Mouse (Mus musculus) adrenal gland, adult 18-20 months (tissue): ENCODE measurements around the gene Rab37. TPM values are rescaled to one million over a fixed set of nuclear protein-coding genes. Genes with fewer than 3 reads are reported as not detected.

ENCODE experiments used
- DNase-seq, 2 experiments: peaks; one replicate each; pipeline ENCODE4 v3.0.0; 2021 to 2022; ENCODE audit warnings: low spot score in 2 of 2
- total RNA-seq, 2 experiments: library from RNA; stranded (reverse); gene quantifications; 1 replicate in 1 of 2; 2 replicates in 1 of 2; pipeline ENCODE4 v1.2.3; 2021

Rab37 gene
- total RNA-seq, 2 experiments from 2014 or later = 0.76 to 1.3 TPM

DNA sequence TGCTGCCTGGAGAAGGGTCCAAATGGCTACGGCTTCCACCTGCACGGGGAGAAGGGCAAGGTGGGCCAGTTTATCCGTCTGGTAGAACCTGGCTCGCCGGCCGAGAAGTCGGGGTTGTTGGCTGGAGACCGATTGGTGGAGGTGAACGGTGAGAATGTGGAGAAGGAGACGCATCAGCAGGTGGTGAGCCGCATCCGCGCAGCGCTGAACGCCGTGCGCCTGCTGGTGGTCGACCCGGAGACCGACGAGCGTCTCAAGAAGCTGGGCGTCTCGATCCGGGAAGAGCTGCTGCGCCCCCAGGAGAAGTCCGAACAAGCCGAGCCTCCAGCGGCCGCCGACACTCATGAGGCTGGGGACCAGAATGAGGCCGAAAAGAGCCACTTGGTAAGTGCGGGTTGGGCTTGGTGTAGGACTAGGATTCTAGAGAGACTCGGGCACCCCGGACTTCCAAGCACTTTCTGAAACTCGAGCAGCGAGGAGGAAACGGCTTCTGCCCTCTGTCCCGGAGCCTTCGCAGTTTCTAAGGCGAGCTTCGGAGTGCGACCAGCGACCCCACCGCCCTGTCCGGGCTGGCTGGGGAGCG lies 72.4 kb downstream of the Rab37 start:
- DNase-seq = peak in 1 of 2 experiments; percentile 33

DNA sequence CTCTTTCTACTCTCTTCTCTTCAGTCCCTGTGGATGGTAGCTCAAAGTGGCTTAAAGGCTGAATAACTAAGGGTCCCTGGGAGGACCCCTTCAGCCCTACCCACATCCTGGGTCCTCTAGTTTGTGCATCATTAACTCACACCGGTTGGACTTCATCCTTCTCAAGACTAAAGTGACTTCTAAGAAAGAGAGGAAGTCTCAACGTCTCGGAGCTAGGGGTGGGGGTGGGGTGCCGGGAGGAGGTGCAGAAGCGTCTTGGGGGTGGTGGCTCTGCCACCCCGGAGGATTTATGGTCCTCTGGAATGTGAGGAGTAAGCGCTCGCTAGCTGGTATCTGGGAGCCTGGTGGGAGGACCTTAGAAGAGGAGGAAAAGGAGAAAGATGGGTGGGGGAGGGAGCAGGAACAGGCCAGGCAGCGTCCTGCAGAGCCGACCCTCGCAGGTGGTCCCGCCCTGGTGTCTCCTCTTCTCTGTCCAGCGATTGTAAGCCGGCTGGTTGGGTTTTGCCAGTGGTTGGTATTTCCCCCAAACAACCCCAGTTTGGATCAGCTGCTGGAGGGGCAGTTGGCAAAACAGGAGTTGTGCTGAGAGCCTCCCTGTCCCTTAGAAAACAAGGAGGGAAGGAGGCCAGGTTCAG lies 73.2 kb downstream of the Rab37 start:
- no peak for DNase-seq

DNA sequence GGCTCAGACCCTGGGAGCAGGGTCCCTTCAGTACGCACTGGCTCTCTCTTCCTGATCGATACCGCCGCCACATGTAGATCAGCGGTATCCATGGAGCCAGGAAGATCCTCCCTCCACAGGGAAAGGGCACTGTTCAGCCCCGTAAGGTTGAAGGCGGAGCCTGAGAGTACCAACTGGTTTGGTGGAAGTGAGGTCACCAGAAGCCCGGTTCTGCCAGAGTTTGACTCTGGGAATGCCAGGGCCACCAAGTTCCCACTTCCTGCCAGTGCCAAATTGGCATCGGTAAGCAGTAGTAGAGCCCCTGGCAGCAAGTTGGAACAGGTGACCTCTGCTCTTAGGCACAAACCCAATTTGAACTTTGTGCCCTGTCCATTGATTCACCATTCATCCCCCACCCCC lies 73.7 kb downstream of the Rab37 start:
- DNase-seq = peak in 1 of 2 experiments; percentile 54

DNA sequence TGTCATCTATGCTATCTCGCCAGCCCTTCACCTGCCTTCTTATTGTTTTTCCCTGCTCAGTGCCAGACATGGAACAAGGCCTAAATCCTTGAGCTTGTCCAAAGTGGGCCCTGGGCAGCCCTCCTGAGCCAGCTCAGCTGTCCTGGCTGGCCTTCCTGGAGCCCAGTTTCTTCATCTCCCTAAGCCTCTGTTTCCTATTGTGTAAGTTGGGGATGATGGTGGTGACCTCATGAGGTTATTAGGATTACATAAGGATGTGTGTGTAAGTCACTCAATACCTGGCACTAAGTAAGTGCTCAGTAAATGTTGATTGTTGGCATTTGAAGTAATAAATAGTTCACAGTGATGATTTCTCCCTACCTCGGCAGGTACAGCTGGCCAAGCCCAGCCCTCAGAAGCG lies 75.5 kb downstream of the Rab37 start:
- DNase-seq = no peak

DNA sequence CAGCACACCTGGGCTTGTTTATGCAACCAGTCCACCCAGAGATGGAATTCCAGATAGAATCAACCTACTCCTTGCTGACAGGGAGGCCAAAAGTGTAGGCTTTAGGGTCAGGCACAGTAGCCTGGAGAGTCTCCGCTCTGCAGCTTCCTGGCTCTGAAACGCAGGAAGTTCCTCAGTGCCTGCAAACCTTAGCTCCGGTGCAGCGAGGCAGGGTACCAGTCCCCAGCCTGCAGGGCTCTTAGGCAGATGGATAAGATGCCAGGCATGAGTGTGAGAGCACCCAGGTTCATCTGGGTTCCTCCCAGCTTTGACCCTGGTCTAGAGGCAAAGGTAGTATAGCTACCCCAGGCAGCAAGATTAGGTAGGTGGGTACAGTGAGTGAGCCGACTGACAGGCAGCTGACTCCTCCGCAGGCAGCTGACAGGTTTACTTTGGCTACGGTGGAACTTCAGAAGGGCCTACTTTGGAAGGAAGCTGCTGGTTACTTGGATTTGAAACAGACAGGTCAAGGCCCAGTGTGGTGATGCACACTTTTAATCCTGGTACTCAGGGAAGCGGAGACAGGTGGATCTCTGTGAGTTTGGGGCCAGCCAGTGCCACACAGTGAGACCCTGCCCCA lies 76.5 kb downstream of the Rab37 start:
- DNase-seq = no peak

DNA sequence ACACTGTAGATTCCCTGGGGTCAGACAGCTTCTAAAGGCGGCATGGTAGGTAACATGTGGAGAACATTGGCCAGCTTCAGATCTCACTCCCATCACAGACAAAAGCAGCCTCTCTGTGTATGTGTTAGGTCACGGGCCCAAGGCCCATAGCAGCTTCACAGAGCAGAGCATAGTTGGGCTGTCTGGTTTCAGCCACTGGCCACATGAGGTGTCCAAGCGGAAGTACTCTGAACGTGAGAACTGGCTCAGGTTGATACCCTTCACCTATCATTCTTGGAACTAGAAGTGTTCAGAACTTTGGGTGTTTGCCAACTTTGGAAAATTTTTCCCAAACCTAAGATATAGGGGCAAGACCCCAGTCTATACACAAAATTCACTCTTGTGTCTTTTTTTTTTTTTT lies 78.2 kb downstream of the Rab37 start:
- no peak for DNase-seq

DNA sequence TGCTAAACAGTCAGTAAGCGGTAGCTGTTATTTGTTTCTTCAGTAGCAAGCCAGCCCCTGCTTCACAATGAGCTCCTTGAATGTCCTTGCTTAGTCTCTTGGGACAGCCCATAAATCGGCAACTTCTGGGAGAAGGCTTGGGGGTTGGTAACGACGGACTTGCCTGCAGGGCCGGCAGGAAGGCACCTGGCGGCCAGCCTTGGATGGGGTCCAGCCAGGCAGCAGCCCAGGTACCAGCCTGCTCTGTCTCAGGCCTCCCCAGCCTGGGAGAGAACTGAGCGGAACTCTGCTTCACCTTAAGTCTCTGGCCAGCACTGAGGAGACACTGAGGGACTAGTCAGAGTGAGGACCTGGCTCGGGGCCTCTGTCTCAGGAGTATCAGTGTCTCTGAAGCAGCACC lies 79.9 kb downstream of the Rab37 start:
- DNase-seq = no peak

DNA sequence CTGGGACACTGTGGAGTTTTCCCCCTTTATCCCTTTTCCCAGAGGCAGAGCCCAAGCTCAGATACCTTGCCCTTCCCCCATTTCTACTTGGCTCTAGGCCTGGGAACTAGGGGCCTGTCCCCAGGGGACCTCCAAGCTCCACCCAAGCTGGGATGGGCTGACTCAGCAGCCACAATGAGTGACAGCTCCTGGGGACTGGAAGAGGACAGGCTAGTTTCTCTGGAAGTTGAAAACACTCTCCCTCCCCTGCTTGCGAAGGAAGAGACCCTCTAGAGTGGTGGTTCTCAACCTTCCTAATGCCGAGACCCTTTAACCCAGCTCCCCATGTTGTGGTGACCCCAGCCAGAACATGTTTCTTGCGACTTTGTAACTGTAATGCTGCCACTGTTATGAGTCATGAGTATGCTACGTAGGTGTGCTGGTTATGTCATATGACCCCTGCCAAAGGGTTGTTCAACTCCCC lies 81.6 kb downstream of the Rab37 start:
- no peak for DNase-seq

DNA sequence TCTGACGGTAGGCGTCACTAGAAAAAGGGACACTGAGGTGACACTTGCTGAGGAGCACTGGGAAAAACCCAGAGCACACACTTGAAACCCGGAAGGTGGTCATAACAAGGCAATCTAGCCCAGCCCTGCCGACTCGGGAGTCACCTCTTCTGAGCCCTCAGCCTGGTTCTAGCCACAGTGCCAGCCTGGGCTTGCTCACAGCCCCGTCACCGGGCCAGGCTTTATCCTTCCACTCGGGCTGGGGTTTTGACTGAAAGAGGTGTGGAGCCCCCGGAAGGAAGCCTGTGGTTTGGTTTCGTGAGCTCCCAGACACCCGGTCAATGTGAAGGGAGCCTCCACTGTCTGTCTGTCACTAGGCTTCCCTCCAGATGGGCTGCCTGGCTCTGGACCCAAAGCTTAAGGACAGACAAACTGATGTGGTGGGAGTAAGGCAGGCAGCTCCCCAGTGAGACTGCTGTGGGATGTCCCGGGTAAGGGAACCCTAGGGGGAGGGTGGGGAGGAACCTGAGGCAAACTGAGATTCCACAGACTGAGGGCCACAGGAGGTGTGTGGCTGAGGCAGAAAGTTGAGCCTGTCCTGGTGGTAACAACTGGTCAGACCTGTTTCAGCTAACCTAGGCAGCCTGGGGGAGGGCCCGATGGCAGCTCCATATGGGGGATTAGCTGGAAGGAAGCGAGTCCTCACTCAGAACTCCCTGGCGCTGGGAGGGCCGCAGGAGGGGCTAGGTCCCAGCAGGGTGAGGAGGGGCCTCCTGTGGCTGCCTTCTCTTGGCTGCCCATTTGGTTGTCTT lies 82.5 kb downstream of the Rab37 start:
- DNase-seq = no peak

DNA sequence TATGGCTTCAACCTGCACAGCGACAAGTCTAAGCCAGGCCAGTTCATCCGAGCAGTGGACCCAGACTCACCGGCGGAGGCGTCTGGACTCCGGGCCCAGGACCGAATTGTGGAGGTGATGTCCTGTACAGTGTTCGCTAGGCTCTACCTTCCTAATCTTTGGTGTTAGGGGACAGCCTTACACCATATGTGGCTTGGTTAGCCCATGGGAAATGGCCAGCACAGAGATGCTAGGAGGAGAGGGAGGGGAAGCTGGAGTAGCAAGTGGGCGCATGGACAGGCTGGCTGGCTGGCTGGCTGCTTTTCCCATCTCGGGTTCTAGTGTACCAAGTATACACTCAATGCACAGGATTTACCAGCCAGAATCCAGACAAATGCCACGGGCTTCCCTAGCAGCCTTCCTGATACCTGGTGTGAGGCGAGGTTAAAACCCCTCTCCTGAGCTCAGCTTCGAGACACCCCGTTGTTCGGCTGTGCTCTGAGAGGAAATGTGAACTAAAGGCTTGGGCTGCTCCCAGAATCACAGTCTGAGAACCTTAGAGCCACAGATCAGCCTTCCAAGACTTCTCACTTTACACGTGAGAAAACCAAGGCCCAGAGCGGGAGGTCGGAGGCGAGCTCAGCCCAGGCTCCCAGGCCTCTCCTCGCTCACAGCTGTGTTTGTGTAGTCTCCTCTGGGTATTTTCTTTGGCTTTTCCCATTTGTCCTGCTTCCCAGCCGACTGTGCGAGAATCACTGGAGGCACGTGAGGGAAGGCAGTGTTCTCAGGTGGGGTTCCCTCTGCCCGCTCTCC lies 85.4 kb downstream of the Rab37 start:
- no peak for DNase-seq

DNA sequence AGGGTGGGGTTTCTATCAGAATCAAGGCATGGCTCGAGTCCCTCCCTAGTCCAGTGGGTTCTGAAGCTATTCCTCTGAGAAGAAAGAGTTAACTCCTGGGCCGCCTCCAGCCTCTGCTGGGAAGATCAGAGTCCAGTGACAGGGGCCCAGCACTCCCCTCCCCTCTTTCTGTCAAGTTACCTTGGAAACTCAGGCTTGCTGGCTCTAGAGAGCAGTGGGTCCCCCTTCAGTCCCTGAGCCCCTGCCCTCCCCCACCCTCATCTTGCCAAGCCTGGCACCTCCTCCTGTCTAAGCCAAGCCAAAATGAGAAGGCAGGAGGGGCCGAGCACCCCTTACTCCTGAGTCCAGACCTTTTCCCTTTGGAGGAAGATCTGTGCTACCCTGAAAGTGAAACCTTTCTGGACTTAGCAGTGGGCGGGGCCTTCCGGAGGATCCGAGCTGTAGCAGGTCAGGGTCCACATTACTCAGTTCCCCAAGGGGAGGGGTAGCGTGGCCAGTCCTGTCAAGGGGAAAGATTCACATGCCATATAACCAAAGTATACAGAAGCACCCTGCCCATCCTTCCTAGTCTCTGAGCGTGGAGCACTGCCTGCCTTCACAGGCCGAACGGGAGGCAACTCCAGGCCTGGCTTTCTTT lies 86.4 kb downstream of the Rab37 start:
- no peak for DNase-seq

DNA sequence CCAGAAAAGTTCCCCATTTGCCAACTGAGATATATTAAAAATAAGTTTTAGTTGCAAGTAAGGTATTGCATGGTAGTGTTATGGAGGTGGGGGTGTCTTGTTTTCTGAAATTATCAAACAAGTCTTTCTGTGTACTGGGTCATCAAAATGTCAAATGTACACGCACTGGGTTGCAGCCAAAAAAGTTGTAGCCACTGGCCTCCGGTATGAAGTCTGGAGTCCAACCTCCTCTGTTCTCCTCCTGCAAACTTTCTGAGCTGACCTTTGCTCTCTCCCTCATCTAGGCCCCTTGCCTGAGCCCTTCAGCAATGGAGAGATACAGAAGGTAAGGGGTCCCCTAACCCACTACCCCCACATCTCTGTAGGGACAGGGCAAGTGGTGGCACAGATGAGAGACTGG lies 87.5 kb downstream of the Rab37 start:
- no peak for DNase-seq

DNA sequence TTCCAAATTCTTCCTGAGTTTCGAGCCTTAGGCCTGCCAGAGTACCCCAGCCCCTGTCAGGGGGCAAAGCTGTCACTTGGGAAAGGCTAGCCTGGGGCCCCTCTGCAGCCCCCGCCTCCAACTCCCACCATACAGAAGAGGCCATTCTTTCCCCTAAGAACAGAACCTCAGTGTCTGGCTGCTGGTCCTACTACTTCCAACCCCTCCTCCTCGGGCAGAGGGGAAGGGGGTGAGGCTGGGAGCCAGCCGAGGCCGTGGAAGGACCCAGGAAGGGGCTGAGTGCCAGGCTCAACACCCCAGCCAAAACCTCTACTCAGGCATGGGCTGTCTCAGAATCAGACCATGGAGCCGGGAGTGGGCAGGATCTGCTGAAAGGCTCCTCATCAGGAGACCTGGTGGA lies 88.0 kb downstream of the Rab37 start:
- DNase-seq = no peak

DNA sequence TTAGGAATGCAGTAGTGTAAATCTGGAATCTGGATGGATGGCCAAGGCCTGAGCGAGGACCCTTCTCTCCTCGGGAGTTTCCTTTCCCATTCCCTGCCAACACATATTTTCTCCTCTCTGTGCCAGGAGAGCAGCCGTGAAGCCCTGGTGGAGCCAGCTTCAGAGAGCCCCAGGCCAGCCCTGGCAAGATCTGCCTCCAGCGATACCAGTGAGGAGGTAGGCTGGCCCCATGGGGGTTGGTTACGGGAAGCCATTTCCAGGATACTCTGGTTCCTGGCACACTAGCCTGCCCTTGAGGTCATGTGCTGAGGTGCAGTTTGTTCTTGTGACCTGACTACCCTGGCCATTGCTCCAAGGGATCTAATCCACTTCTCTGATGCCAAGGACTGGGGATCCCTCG lies 88.7 kb downstream of the Rab37 start:
- DNase-seq = no peak

DNA sequence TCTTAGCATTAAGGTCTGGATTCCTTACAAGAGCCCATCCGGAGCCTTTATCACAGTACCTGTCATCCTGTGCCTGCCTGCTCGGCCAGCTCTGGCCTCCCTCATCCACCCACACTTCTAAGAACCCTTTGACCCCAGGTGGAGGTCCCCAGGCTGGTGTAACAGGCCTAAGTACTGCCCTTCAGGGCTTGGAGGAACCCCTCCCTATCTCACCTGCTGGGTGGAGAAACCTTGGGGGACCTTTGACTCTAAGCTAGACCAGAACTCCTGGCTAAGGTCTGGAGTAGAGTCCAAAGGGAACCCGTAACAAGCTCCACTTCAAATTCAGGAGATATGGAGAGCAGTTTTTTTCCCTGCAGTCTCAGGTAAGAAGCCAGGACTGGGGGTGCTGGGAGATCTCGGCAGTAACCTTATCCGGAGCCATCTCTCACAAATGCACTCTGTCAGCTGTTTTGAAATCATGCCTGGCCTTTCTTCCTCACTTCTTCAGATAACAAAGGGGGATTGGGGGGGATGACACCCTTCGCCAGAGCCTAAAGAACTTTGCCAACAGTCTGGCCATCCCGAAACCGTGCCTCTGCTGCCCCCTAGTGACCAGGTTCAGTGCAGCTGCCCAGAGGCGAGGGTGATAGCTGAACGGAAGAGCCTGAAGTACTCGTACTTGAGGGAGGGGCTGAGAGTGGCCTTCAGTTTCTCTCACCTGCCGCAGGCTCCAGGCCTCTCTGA lies 90.8 kb downstream of the Rab37 start:
- peak; percentile 86 to 91 for DNase-seq

DNA sequence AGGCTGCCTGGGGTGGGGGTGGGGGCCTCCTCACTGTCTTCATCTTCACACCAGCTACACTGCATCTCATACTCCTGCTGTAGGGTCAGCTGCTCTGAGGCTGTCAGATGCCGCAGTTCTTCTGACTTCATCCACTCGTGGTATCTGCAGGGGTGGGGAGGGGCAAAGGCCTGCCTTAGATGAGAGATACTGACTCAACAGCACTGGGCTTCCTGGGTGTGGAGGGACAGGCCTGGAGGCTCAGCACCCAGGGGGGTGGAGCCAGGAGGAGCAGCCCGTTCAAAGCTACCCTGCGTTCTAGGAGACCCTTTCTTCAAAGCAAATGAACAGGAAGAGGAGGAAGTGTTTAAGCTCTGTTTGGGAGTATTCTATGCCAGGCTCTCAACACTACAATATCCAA lies 93.7 kb downstream of the Rab37 start:
- no peak for DNase-seq

DNA sequence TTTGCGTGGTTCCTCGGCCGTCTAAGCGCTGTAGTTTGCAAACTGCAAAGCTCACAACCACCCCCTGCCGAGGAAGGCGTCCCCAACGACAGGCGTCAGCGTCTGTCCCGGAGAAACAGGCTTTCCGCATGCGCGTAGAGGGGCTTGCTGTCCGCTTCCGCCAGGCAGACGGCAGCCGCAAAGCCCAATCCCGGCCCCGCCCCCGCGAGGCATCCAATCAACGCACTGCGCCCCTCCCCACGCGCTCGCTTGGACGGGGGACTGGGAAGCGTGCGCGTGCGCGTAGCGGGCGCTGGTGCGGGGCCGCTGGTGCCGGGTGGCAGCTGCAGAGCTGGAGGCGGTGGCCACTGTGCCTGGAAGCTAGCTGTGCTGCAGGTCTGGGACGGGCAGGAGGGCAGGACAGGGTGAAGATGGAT lies 96.0 kb downstream of the Rab37 start, which contains the start of gene Tmem104:
Tmem104 (plus strand) TSS at position 264 of the 416 bp plus-strand sequence.
- peak; percentile 99 for DNase-seq

DNA sequence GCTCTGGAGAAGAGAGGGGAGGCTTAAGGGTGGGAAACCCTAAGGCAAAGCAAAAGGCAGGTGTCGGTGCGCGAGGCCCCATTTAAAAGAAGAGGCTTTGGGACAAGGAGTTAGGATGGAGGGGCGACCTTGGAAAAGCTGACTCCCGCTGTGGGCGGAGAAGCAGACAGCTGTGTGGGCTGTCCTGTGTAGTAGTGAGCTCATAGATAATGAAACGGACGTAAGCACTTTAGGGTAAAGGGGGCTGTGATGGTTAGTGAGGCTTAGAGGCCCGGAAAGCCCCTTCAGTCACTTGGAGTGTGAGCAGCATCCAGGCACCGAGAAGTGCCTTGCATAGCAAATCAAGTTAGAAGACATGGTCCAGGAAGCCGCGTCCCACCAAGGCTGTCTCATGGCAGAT lies 96.5 kb downstream of the Rab37 start, which contains the start of gene Nat9:
Nat9 (minus strand) TSS at position 167 of the 400 bp plus-strand sequence.
- no peak for DNase-seq

DNA sequence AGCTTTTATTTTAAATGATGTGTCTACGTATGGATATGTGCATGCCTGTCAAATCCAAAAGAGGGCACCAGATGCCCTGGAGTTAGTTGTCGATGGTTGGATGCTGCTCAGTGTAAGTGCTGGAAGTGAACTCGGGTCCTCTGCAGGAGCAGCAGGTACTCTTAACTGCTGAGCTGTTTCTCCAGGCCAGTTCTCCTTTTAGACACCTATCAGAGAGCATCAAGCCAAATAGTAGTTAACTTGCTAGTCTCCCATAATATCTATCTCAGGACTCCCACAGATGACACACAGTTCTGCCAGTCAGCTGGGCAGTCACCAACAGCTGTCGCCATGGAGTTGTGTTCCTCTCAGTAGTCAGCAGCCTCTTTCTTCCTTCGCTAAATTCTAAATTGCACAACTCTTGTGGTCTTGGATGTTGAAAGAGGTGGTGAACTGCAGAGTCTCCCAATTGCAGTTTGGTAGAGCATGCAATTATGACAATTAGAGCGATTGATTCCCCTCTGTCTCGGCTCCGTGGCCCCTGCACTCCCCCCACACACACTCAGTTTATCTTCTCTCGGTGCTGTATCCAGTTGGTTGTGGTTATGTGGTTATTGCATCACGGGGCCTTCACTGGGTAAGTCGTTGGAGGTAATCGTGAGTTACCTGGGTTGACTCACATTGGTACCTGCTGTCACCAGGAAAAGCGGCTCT lies 97.5 kb downstream of the Rab37 start:
- DNase-seq = no peak
